Mouse (Mus musculus): Measurements from ENCODE around the gene Trpc2. TPM values are rescaled to one million over a fixed set of nuclear protein-coding genes. Genes with fewer than 3 reads are reported as not detected.

Gene Trpc2
- polyA plus RNA-seq, 1 experiment from 2014 or later, result not detected

GRCm38 (mm10) chr7:102099760-102100661 is 17.1 kb downstream of the Trpc2 start:
- no peak for DNase-seq (ENCODE audit: low spot score)
- Histone ChIP-seq H3K4me2 (replicated peaks) (peak overlapping the region; percentile 43), H3K9me3 (ENCODE audit: control insufficient read depth, low read length) (no peaks in the 10 kb centered on the region), H3K27ac (no peak overlapping the region), H3K36me3 (replicated peaks; ENCODE audit: control insufficient read depth, insufficient read depth) (no peaks in the 10 kb centered on the region), H3K4me3 (replicated peaks; ENCODE audit: low read length) (no peak overlapping the region), H3K4me1 (replicated peaks; ENCODE audit: control insufficient read depth, insufficient read depth, low read length) (peaks cover 5% of the 10 kb centered on the region), H3K27me3 (ENCODE audit: control insufficient read depth, insufficient read depth, low read length) (no peaks in the 10 kb centered on the region), H3K9ac (no peak overlapping the region)
- ATAC-seq (ENCODE audit: low FRiP score), result peak; percentile 28
- WGBS, result 6% methylated on average over 30 of the region's 30 CpGs

- WGBS, result 64% methylated on average over 5 of the region's 5 CpGs
- Histone ChIP-seq H3K4me3 (replicated peaks; ENCODE audit: low read length) (no peak overlapping the region), H3K36me3 (replicated peaks; ENCODE audit: control insufficient read depth, insufficient read depth) (no peaks in the 10 kb centered on the region), H3K9me3 (ENCODE audit: control insufficient read depth, low read length) (no peaks in the 10 kb centered on the region), H3K27ac (no peak overlapping the region), H3K4me1 (replicated peaks; ENCODE audit: control insufficient read depth, insufficient read depth, low read length) (peaks cover 5% of the 10 kb centered on the region), H3K27me3 (ENCODE audit: control insufficient read depth, insufficient read depth, low read length) (no peaks in the 10 kb centered on the region), H3K4me2 (replicated peaks) (no peak overlapping the region), H3K9ac (no peak overlapping the region)
- DNase-seq (ENCODE audit: low spot score) (no peak), ATAC-seq (ENCODE audit: low FRiP score) (no peak)
These were observed 18.0 kb downstream of the Trpc2 start for GRCm38 (mm10) chr7:102100868-102101267.

DNA sequence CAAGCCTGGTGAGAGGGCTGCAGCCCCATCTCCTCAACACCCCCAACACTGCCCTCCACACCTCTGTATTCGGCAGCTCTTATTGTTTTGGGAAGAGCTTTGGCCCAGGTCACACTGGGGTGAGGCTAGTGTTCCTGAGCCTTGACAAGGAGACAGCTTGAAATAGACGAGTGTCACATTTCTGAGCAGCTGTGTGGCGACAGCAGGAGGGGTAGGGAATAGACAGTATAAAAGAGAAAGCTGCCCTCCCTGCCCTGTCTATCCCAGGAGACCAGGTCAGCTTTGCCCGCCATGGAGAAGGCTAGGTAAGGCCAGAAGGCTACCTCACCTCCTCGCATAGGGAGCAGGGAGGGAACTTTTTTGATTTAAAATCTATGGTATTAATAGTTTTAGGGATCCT is 18.6 kb downstream of the Trpc2 start, which contains the start of gene Art1:
TSS of gene Art1 (plus strand) at position 257 of the 400 bp plus-strand sequence.
- DNase-seq (ENCODE audit: low spot score) (no peak), ATAC-seq (ENCODE audit: low FRiP score) (no peak)
- 36% methylated on average over 5 of the region's 5 CpGs for WGBS
- no peaks in the 10 kb centered on the region for H3K9me3 ChIP-seq (ENCODE audit: control insufficient read depth, low read length)
- no peak within 1 kb of the TSS for H3K27ac ChIP-seq
- no peaks in the 10 kb centered on the region for H3K36me3 ChIP-seq (replicated peaks; ENCODE audit: control insufficient read depth, insufficient read depth)
- peaks cover 5% of the 10 kb centered on the region for H3K4me1 ChIP-seq (replicated peaks; ENCODE audit: control insufficient read depth, insufficient read depth, low read length)
- no peak within 1 kb of the TSS for H3K4me2 ChIP-seq (replicated peaks)
- no peaks in the 10 kb centered on the region for H3K27me3 ChIP-seq (ENCODE audit: control insufficient read depth, insufficient read depth, low read length)
- H3K9ac ChIP-seq, result no peak within 1 kb of the TSS
- no peak within 1 kb of the TSS for H3K4me3 ChIP-seq (replicated peaks; ENCODE audit: low read length)

- H3K9me3 ChIP-seq (ENCODE audit: control insufficient read depth, low read length), result no peaks in the 10 kb centered on the region
- peaks cover 5% of the 10 kb centered on the region for H3K4me1 ChIP-seq (replicated peaks; ENCODE audit: control insufficient read depth, insufficient read depth, low read length)
- no peak for DNase-seq (ENCODE audit: low spot score)
- 48% methylated on average over 8 of the region's 8 CpGs for WGBS
- H3K27ac ChIP-seq, result no peak overlapping the region
- no peak overlapping the region for H3K4me2 ChIP-seq (replicated peaks)
- no peak for ATAC-seq (ENCODE audit: low FRiP score)
- no peaks in the 10 kb centered on the region for H3K27me3 ChIP-seq (ENCODE audit: control insufficient read depth, insufficient read depth, low read length)
- no peak overlapping the region for H3K9ac ChIP-seq
- no peak overlapping the region for H3K4me3 ChIP-seq (replicated peaks; ENCODE audit: low read length)
- no peaks in the 10 kb centered on the region for H3K36me3 ChIP-seq (replicated peaks; ENCODE audit: control insufficient read depth, insufficient read depth)
These were observed 19.3 kb downstream of the Trpc2 start for GRCm38 (mm10) chr7:102102241-102102640.

DNA sequence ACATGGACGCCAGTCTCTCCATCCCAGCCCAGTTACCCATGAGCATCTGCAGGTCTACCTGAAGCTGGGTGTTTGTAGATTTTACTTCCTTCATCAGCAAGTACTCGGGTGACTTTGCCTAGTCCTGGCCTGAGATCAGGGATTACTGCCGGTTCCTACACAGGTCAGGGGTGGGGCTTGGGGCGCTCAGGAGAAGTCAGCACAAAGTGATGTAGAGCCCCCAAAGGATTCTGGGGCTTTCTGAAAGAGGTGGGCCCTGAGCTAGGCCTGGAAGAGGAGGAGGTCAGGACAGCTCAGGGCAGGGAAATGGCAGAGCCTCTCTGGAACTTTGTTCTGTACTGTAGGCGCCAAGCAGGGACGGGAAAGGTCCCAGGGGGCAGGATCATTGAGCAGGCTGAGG is 19.8 kb downstream of the Trpc2 start:
- no peaks in the 10 kb centered on the region for H3K27me3 ChIP-seq (ENCODE audit: control insufficient read depth, insufficient read depth, low read length)

DNA sequence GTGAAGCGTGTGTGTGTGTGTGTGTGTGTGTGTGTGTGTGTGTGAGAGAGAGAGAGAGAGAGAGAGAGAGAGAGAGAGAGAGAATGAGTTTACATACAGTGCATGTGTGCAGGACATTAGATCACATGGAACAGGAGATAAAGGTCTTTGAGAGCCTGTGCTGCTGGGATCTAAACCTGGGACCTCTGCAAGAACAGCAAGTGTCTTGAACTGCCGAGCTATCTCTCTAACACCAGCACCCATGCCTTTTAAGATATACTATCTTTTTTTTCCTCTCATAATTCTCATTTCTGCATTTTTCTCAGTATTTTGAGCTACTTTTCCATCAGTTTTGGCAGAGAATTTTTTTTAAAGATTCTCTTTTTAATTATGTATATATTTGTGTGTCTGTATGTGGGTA is 20.6 kb downstream of the Trpc2 start:
- Histone ChIP-seq H3K27ac (no peak overlapping the region), H3K9me3 (ENCODE audit: control insufficient read depth, low read length) (no peaks in the 10 kb centered on the region), H3K4me1 (replicated peaks; ENCODE audit: control insufficient read depth, insufficient read depth, low read length) (peaks cover 5% of the 10 kb centered on the region), H3K9ac (no peak overlapping the region), H3K36me3 (replicated peaks; ENCODE audit: control insufficient read depth, insufficient read depth) (no peaks in the 10 kb centered on the region), H3K4me3 (replicated peaks; ENCODE audit: low read length) (no peak overlapping the region), H3K4me2 (replicated peaks) (no peak overlapping the region), H3K27me3 (ENCODE audit: control insufficient read depth, insufficient read depth, low read length) (no peaks in the 10 kb centered on the region)
- 80% methylated on average over 2 of the region's 2 CpGs for WGBS
- DNase-seq (ENCODE audit: low spot score) (no peak), ATAC-seq (ENCODE audit: low FRiP score) (no peak)

More for the DNA sequence above, 19.8 kb downstream of the Trpc2 start:
- Histone ChIP-seq H3K9me3 (ENCODE audit: control insufficient read depth, low read length) (no peaks in the 10 kb centered on the region), H3K4me2 (replicated peaks) (no peak overlapping the region), H3K27ac (no peak overlapping the region), H3K4me3 (replicated peaks; ENCODE audit: low read length) (no peak overlapping the region), H3K36me3 (replicated peaks; ENCODE audit: control insufficient read depth, insufficient read depth) (no peaks in the 10 kb centered on the region), H3K4me1 (replicated peaks; ENCODE audit: control insufficient read depth, insufficient read depth, low read length) (peaks cover 5% of the 10 kb centered on the region), H3K9ac (no peak overlapping the region)
- WGBS, result 53% methylated on average over 6 of the region's 6 CpGs
- DNase-seq (ENCODE audit: low spot score) (no peak), ATAC-seq (ENCODE audit: low FRiP score) (no peak)

GRCm38 (mm10) chr7:102104126-102104525 is 21.2 kb downstream of the Trpc2 start:
- no peak overlapping the region for H3K27ac ChIP-seq
- no peak overlapping the region for H3K9ac ChIP-seq
- DNase-seq (ENCODE audit: low spot score) (no peak), ATAC-seq (ENCODE audit: low FRiP score) (no peak)
- H3K27me3 ChIP-seq (ENCODE audit: control insufficient read depth, insufficient read depth, low read length), result no peaks in the 10 kb centered on the region
- no peak overlapping the region for H3K4me3 ChIP-seq (replicated peaks; ENCODE audit: low read length)
- peaks cover 5% of the 10 kb centered on the region for H3K4me1 ChIP-seq (replicated peaks; ENCODE audit: control insufficient read depth, insufficient read depth, low read length)
- 66% methylated on average over 5 of the region's 5 CpGs for WGBS
- no peaks in the 10 kb centered on the region for H3K9me3 ChIP-seq (ENCODE audit: control insufficient read depth, low read length)
- no peaks in the 10 kb centered on the region for H3K36me3 ChIP-seq (replicated peaks; ENCODE audit: control insufficient read depth, insufficient read depth)
- H3K4me2 ChIP-seq (replicated peaks), result no peak overlapping the region

DNA sequence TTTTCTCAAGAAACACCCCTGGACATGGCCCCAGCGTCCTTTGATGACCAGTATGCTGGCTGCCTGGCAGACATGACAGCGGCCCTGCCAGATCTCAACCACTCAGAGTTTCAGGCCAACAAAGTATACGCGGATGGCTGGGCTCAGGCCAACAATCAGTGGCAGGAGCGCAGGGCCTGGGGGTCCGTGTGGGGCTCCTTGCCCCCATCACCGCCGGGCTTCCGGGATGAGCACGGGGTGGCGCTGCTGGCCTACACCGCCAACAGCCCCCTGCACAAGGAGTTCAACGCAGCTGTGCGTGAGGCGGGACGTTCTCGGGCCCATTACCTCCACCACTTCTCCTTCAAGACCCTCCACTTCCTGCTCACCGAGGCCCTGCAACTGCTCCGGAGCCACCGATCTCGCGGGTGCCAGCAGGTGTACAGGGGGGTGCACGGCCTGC is 23.8 kb downstream of the Trpc2 start:
- Histone ChIP-seq H3K27ac (no peak overlapping the region), H3K27me3 (ENCODE audit: control insufficient read depth, insufficient read depth, low read length) (no peaks in the 10 kb centered on the region), H3K9me3 (ENCODE audit: control insufficient read depth, low read length) (no peaks in the 10 kb centered on the region), H3K4me2 (replicated peaks) (peak overlapping the region; percentile 43), H3K36me3 (replicated peaks; ENCODE audit: control insufficient read depth, insufficient read depth) (no peaks in the 10 kb centered on the region), H3K4me1 (replicated peaks; ENCODE audit: control insufficient read depth, insufficient read depth, low read length) (no peaks in the 10 kb centered on the region), H3K4me3 (replicated peaks; ENCODE audit: low read length) (peak overlapping the region; percentile 14), H3K9ac (no peak overlapping the region; the same call in 1 of the 2 replicates)
- ATAC-seq (ENCODE audit: low FRiP score) (peak; percentile 18; the same call in 1 of the 2 replicates), DNase-seq (ENCODE audit: low spot score) (no peak)
- WGBS, result 21% methylated on average over 23 of the region's 23 CpGs

GRCm38 (mm10) chr7:102108206-102108605 is 25.3 kb downstream of the Trpc2 start:
- Histone ChIP-seq H3K4me1 (replicated peaks; ENCODE audit: control insufficient read depth, insufficient read depth, low read length) (no peaks in the 10 kb centered on the region), H3K4me2 (replicated peaks) (no peak overlapping the region), H3K36me3 (replicated peaks; ENCODE audit: control insufficient read depth, insufficient read depth) (no peaks in the 10 kb centered on the region), H3K9me3 (ENCODE audit: control insufficient read depth, low read length) (no peaks in the 10 kb centered on the region), H3K9ac (no peak overlapping the region), H3K27ac (no peak overlapping the region), H3K4me3 (replicated peaks; ENCODE audit: low read length) (no peak overlapping the region), H3K27me3 (ENCODE audit: control insufficient read depth, insufficient read depth, low read length) (no peaks in the 10 kb centered on the region)
- 96% methylated on average over 1 of the region's 1 CpGs for WGBS
- DNase-seq (ENCODE audit: low spot score) (no peak), ATAC-seq (ENCODE audit: low FRiP score) (no peak)
